Mouse (Mus musculus): ENCODE results near the gene Deup1. TPM values are rescaled to one million over a fixed set of nuclear protein-coding genes. Genes with fewer than 3 reads are reported as not detected.

Gene Deup1
- polyA plus RNA-seq, 1 experiment from 2014 or later, result 1.9 TPM

DNA sequence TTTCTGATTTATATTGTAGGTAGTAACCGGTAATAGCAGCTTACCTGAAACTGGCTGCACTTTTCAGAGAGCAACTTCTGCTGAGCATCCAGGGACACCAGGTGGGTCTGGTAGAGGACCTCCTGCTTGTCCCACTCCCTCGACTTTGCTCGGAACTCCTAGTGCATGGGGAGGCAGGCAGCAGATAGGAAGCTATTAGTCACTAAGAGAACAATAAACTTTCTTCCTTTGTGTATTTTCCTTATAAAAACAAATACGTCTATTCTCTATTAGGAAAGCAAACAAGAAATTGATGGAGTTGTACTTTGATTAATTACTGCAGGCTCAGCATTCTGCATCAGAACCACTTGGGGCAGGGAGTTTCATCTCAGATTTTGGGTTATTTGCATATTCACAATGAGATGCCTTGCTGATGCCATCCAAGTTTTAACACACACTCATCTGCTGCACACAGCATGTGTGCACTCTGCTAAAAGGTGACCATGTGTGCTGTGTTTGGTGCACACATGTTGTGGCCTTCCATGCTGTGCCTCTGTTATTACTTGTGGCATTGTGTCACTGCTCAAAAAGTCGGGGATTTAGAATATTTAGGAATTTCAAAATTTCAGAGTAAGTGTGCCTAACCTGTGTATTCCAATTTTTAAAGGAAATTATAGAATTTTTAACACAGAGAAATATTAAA lies 26.7 kb downstream of the Deup1 start:
- Histone ChIP-seq H3K4me3 (ENCODE audit: low read length) (no peak overlapping the region), H3K36me3 (ENCODE audit: control insufficient read depth, insufficient read depth, low read length) (no peaks in the 10 kb centered on the region), H3K9me3 (ENCODE audit: control insufficient read depth, low read length) (no peaks in the 10 kb centered on the region), H3K4me2 (ENCODE audit: low read length) (no peak overlapping the region), H3K27me3 (replicated peaks; ENCODE audit: control insufficient read depth, insufficient read depth, low read length) (no peaks in the 10 kb centered on the region), H3K4me1 (ENCODE audit: control insufficient read depth, insufficient read depth, low read depth, low read length) (no peaks in the 10 kb centered on the region), H3K27ac (ENCODE audit: low read depth, low read length) (no peak overlapping the region), H3K9ac (ENCODE audit: low read depth, low read length) (no peak overlapping the region)
- ATAC-seq, result no peak
- 63% methylated on average over 5 of the region's 5 CpGs for WGBS

DNA sequence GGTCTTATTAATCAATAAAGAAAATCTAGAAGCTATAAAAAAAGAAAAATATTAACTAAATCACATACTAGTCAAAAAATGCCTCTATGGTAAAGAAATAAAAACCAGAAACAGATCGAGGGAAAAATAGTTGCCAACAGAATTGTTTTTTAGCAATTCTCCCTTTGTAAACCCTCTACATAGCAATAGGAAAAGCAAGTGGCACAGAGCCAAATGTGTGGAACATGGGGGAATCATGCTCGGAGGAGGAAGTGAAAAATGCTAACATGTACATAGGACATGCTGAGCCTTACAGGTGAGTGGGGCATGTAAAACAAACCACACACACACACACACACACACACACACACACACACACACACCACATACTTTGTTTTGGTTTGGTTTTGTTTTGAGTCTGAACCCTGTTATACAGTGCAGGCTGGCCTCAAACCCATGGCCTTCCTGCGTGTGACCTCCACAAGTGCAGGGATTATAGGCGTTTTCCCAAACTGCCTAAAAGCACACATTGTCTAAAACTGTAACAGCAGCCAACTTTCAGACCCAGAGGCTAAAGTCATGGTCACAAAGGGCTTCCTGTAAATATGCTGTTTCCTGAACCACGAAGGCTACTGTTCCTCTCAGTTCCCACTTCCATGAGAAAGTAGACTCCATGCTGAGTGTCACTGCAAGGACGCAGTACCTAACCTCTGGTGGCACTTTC lies 27.4 kb downstream of the Deup1 start:
- ATAC-seq, result 0 out of 2 replicates have a peak, but pooled peaks have one; percentile 26
- WGBS, result 62% methylated on average over 6 of the region's 6 CpGs

DNA sequence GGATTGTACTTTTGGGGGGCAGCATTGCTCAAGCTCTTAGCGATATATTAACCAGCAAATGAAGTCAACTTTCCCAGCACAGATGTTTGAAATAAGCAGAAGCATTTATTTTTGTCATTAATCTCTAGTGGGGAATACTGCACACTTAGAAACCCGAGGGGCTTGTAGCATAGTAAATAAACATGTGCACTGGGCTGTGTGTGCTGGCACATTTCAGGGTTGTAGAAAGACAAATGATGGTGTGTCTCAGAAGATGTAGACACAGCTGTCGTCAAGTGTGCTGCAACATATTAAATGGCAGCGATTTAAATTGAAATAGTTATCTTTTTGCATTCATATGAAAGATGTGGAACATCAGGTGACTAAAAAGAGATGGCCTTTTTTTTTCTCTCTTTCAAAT lies 31.1 kb downstream of the Deup1 start:
- H3K9ac ChIP-seq (ENCODE audit: low read depth, low read length), result no peak overlapping the region
- peak; percentile 63 for ATAC-seq
- H3K4me2 ChIP-seq (ENCODE audit: low read length), result no peak overlapping the region
- no peaks in the 10 kb centered on the region for H3K27me3 ChIP-seq (replicated peaks; ENCODE audit: control insufficient read depth, insufficient read depth, low read length)
- no peak overlapping the region for H3K27ac ChIP-seq (ENCODE audit: low read depth, low read length)
- H3K4me1 ChIP-seq (ENCODE audit: control insufficient read depth, insufficient read depth, low read depth, low read length), result no peaks in the 10 kb centered on the region
- no peaks in the 10 kb centered on the region for H3K36me3 ChIP-seq (ENCODE audit: control insufficient read depth, insufficient read depth, low read length)
- WGBS, result 53% methylated on average over 4 of the region's 4 CpGs
- H3K9me3 ChIP-seq (ENCODE audit: control insufficient read depth, low read length), result no peaks in the 10 kb centered on the region
- no peak overlapping the region for H3K4me3 ChIP-seq (ENCODE audit: low read length)

More for the DNA sequence above, 27.4 kb downstream of the Deup1 start:
- Histone ChIP-seq H3K4me2 (ENCODE audit: low read length) (no peak overlapping the region), H3K27me3 (replicated peaks; ENCODE audit: control insufficient read depth, insufficient read depth, low read length) (no peaks in the 10 kb centered on the region), H3K9ac (ENCODE audit: low read depth, low read length) (no peak overlapping the region), H3K9me3 (ENCODE audit: control insufficient read depth, low read length) (no peaks in the 10 kb centered on the region), H3K36me3 (ENCODE audit: control insufficient read depth, insufficient read depth, low read length) (no peaks in the 10 kb centered on the region), H3K27ac (ENCODE audit: low read depth, low read length) (no peak overlapping the region), H3K4me1 (ENCODE audit: control insufficient read depth, insufficient read depth, low read depth, low read length) (no peaks in the 10 kb centered on the region), H3K4me3 (ENCODE audit: low read length) (no peak overlapping the region)

DNA sequence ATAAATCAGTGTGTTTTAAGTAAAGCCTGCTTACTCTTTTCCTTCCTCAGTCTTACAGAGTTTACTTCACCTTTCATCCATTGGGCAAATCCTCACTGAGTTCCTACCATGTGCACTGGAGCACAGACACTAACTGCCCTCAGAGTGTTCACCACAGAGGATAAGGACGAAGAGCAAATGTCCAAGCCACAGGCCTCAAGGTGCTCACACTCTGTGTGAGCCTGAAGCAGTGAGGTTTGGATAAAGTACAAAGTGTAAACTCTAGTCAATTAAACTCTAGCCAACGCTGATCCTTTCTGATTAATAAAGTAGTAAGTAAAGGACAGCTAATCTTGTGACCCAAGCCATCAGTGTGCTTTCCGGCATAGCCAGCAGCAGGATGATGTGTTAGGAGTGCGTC lies 33.6 kb downstream of the Deup1 start:
- Histone ChIP-seq H3K4me3 (ENCODE audit: low read length) (no peak overlapping the region), H3K4me2 (ENCODE audit: low read length) (no peak overlapping the region), H3K9ac (ENCODE audit: low read depth, low read length) (no peak overlapping the region), H3K27me3 (replicated peaks; ENCODE audit: control insufficient read depth, insufficient read depth, low read length) (no peaks in the 10 kb centered on the region), H3K4me1 (ENCODE audit: control insufficient read depth, insufficient read depth, low read depth, low read length) (no peaks in the 10 kb centered on the region), H3K9me3 (ENCODE audit: control insufficient read depth, low read length) (no peaks in the 10 kb centered on the region), H3K27ac (ENCODE audit: low read depth, low read length) (no peak overlapping the region), H3K36me3 (ENCODE audit: control insufficient read depth, insufficient read depth, low read length) (no peaks in the 10 kb centered on the region)
- no peak for ATAC-seq
- WGBS, result 81% methylated on average over 4 of the region's 4 CpGs

DNA sequence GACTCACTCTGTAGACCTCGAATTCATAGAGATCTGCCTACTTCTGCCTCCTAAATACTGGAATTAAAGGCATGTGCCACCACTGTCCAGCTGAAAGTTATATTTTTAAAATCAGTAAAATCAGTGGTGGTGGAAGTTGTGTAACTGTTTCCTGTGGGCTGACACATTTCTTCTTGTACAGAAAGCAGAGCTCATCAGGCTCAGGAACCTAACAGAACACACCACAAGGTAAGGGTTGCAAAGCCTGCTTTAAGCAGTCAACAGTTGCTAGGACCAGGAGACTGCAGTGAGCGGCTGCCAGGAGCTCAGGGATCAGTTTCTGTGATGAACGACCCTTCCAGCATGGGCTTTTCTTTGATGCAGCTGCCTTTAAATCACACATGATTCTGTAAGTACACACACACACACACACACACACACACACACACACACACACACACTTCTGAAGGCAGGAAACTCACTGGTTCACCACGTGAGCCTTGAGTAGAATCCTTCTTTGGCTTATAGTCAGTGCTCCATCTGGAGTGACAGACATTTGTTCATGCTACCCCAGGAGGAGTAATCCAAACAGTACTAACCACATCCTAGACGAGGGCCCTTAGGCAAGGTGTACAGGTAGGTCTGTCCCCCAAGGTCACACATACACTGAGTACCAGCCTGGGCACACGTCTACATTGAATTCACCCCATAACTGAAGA lies 40.4 kb downstream of the Deup1 start:
- no peak; the same call in 1 of the 2 replicates for ATAC-seq
- H3K27ac ChIP-seq (ENCODE audit: low read depth, low read length), result no peak overlapping the region
- H3K27me3 ChIP-seq (replicated peaks; ENCODE audit: control insufficient read depth, insufficient read depth, low read length), result no peaks in the 10 kb centered on the region
- no peak overlapping the region for H3K9ac ChIP-seq (ENCODE audit: low read depth, low read length)
- H3K36me3 ChIP-seq (ENCODE audit: control insufficient read depth, insufficient read depth, low read length), result no peaks in the 10 kb centered on the region
- no peak overlapping the region for H3K4me2 ChIP-seq (ENCODE audit: low read length)
- H3K4me3 ChIP-seq (ENCODE audit: low read length), result no peak overlapping the region
- H3K4me1 ChIP-seq (ENCODE audit: control insufficient read depth, insufficient read depth, low read depth, low read length), result no peaks in the 10 kb centered on the region
- 66% methylated on average over 6 of the region's 6 CpGs for WGBS
- H3K9me3 ChIP-seq (ENCODE audit: control insufficient read depth, low read length), result peaks cover 2% of the 10 kb centered on the region; the same call in 1 of the 2 replicates

DNA sequence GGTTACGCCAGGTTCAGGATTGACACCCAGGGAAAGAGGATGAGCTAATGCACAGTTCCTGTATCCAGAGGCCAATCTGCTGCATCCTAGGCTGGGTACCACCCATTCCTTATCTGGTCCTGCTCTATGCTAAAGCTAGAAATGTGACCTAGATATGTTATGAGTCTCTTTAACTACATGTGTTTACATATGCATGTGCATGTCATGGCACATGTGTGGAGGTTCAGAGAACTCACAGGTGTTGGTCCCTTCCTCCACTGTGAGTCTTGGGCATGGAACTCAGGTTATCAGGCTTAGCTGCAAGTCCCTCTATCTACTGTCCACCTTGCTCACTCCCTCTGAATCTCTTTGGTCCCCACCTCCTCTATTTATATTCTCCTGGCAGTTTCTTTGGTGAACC lies 41.8 kb downstream of the Deup1 start:
- H3K9ac ChIP-seq (ENCODE audit: low read depth, low read length), result no peak overlapping the region
- H3K9me3 ChIP-seq (ENCODE audit: control insufficient read depth, low read length), result peaks cover 2% of the 10 kb centered on the region; the same call in 1 of the 2 replicates
- no peak overlapping the region for H3K27ac ChIP-seq (ENCODE audit: low read depth, low read length)
- 91% methylated on average over 1 of the region's 1 CpGs for WGBS
- no peak overlapping the region for H3K4me3 ChIP-seq (ENCODE audit: low read length)
- no peaks in the 10 kb centered on the region for H3K36me3 ChIP-seq (ENCODE audit: control insufficient read depth, insufficient read depth, low read length)
- H3K27me3 ChIP-seq (replicated peaks; ENCODE audit: control insufficient read depth, insufficient read depth, low read length), result no peaks in the 10 kb centered on the region
- H3K4me1 ChIP-seq (ENCODE audit: control insufficient read depth, insufficient read depth, low read depth, low read length), result no peaks in the 10 kb centered on the region
- H3K4me2 ChIP-seq (ENCODE audit: low read length), result no peak overlapping the region
- ATAC-seq, result no peak

DNA sequence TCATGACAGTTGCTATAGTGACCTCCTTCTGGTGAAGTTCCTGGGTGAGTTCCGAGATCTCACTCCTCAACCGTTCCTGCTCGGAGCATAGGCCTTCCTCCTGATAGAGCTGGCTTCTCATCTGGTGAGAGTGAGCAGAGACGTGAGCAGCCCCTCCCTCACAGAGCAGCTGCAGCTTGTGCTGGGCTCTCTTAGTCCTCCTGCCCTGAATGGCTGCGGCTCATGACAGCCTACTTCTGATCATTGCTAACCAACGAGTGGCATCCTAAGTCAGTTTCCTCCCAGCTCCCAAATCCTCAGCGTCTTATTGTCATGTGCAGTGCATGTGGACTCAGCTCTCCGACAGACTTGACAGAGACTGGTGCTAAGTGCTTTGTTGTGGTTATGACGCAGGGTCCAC lies 43.5 kb downstream of the Deup1 start:
- ATAC-seq, result no peak
- Histone ChIP-seq H3K27me3 (replicated peaks; ENCODE audit: control insufficient read depth, insufficient read depth, low read length) (no peaks in the 10 kb centered on the region), H3K4me2 (ENCODE audit: low read length) (no peak overlapping the region), H3K4me3 (ENCODE audit: low read length) (no peak overlapping the region), H3K36me3 (ENCODE audit: control insufficient read depth, insufficient read depth, low read length) (no peaks in the 10 kb centered on the region), H3K4me1 (ENCODE audit: control insufficient read depth, insufficient read depth, low read depth, low read length) (no peaks in the 10 kb centered on the region), H3K27ac (ENCODE audit: low read depth, low read length) (no peak overlapping the region), H3K9ac (ENCODE audit: low read depth, low read length) (no peak overlapping the region), H3K9me3 (ENCODE audit: control insufficient read depth, low read length) (peaks cover 2% of the 10 kb centered on the region; the same call in 1 of the 2 replicates)
- 89% methylated on average over 9 of the region's 9 CpGs for WGBS

DNA sequence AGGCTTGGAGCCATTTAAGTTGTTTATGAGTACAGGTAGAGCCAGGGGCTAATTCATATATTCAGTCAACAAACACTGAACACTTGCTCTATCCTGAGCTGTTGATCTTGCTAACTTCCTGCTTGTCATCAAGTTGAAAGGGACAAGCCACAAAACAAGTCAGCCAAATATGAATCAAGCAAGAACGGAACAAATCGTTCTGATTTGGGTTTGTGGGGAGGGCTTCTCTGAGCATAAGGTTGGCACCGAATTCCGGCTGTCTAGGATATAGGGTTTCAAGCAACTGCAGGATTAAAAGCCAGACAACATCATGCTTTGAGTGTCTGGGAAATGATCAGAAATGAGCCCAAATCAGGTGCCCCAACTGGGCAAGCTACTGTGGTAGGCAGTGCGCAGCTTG lies 45.7 kb downstream of the Deup1 start:
- Histone ChIP-seq H3K4me2 (ENCODE audit: low read length) (no peak overlapping the region), H3K9ac (ENCODE audit: low read depth, low read length) (no peak overlapping the region), H3K4me3 (ENCODE audit: low read length) (no peak overlapping the region), H3K4me1 (ENCODE audit: control insufficient read depth, insufficient read depth, low read depth, low read length) (no peaks in the 10 kb centered on the region), H3K27me3 (replicated peaks; ENCODE audit: control insufficient read depth, insufficient read depth, low read length) (no peaks in the 10 kb centered on the region), H3K9me3 (ENCODE audit: control insufficient read depth, low read length) (peaks cover 2% of the 10 kb centered on the region; the same call in 1 of the 2 replicates), H3K36me3 (ENCODE audit: control insufficient read depth, insufficient read depth, low read length) (no peaks in the 10 kb centered on the region), H3K27ac (ENCODE audit: low read depth, low read length) (no peak overlapping the region)
- ATAC-seq, result no peak
- 91% methylated on average over 5 of the region's 5 CpGs for WGBS

DNA sequence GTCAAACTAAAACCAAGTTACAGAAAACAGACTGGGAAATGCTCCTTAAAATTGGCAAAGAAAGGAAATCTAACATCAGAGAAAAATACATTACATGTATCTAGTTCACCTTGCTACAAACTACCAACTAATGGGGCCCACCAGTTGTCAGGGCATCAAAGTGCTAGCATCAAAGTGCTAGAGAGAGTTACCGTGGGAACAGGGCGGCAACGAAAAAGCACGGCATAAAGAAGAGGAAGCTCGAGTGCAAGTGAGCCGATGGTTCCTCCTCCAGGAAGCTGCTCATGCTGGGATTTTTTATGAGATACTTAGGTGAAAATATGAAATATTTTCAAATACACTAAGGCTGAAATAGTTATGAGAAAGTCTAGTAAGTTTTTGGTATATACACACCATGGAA lies 47.6 kb downstream of the Deup1 start:
- 56% methylated on average over 6 of the region's 6 CpGs for WGBS
- H3K27ac ChIP-seq (ENCODE audit: low read depth, low read length), result no peak overlapping the region
- H3K4me3 ChIP-seq (ENCODE audit: low read length), result no peak overlapping the region
- peaks cover 2% of the 10 kb centered on the region; the same call in 1 of the 2 replicates for H3K9me3 ChIP-seq (ENCODE audit: control insufficient read depth, low read length)
- H3K4me1 ChIP-seq (ENCODE audit: control insufficient read depth, insufficient read depth, low read depth, low read length), result no peaks in the 10 kb centered on the region
- no peaks in the 10 kb centered on the region for H3K27me3 ChIP-seq (replicated peaks; ENCODE audit: control insufficient read depth, insufficient read depth, low read length)
- H3K9ac ChIP-seq (ENCODE audit: low read depth, low read length), result no peak overlapping the region
- ATAC-seq, result no peak
- H3K4me2 ChIP-seq (ENCODE audit: low read length), result no peak overlapping the region
- H3K36me3 ChIP-seq (ENCODE audit: control insufficient read depth, insufficient read depth, low read length), result no peaks in the 10 kb centered on the region

Measured in hindbrain, embryonic 16.5 days (tissue).